Mouse (Mus musculus) liver, embryonic 15.5 days (tissue): ENCODE measurements at regions not wholly inside any gene's neighbourhood (a gene's known extent, or its start where the extent isn't known, plus 50 kb on each side); places are given as distances from the start of the nearest gene placed in this dataset. TPM values are rescaled to one million over a fixed set of nuclear protein-coding genes. Genes with fewer than 3 reads are reported as not detected.

Experiments used
- ATAC-seq: fragments of 200-750 bp; cut with Nextera tagmentation; 2 replicates; pipeline ENCODE4 v1.8.0; 2017; ENCODE audit warnings: moderate number of reproducible peaks, mild to moderate bottlenecking, moderate library complexity; ENCODE audit not compliant: insufficient read depth
- H3K27ac ChIP-seq: fragments of 300-500 bp; sonication (generic); replicated peaks from 2 replicates; pipeline ENCODE4 v1.5.1; 2015; ENCODE audit warnings: mild to moderate bottlenecking, inconsistent platforms
- H3K27me3 ChIP-seq: fragments of 300-500 bp; sonication (generic); 2 replicates; pipeline ENCODE4 v1.6.1; 2015; ENCODE audit warnings: mild to moderate bottlenecking, inconsistent platforms
- H3K36me3 ChIP-seq: fragments of 300-500 bp; sonication (generic); replicated peaks from 2 replicates; pipeline ENCODE4 v1.6.1; 2015; ENCODE audit warnings: moderate library complexity, mild to moderate bottlenecking, inconsistent platforms
- H3K4me1 ChIP-seq: fragments of 300-500 bp; sonication (generic); replicated peaks from 2 replicates; pipeline ENCODE4 v1.6.1; 2015; ENCODE audit warnings: inconsistent platforms
- H3K4me2 ChIP-seq: fragments of 300-500 bp; sonication (generic); 2 replicates; pipeline ENCODE4 v1.6.1; 2015; ENCODE audit warnings: moderate library complexity, mild to moderate bottlenecking, inconsistent platforms
- H3K4me3 ChIP-seq: fragments of 300-500 bp; sonication (generic); replicated peaks from 2 replicates; pipeline ENCODE4 v1.5.1; 2015; ENCODE audit warnings: mild to moderate bottlenecking, inconsistent platforms
- H3K9ac ChIP-seq: fragments of 300-500 bp; sonication (generic); 2 replicates; pipeline ENCODE4 v1.6.1; 2015; ENCODE audit warnings: moderate library complexity, mild to moderate bottlenecking, inconsistent platforms
- H3K9me3 ChIP-seq: fragments of 300-500 bp; sonication (generic); replicated peaks from 2 replicates; pipeline ENCODE4 v1.6.1; 2016; ENCODE audit warnings: inconsistent platforms
- microRNA-seq: library from miRNA; unstranded; fragments of <30 nt; microRNA quantifications from one replicate; pipeline ENCODE4, GENCODE M21; 2016

- ATAC-seq = no peak
- H3K4me3 ChIP-seq = no peak overlapping the region
- no peaks in the 10 kb centered on the region for H3K9me3 ChIP-seq
- H3K27ac ChIP-seq = no peak overlapping the region
- H3K4me2 ChIP-seq = no peak overlapping the region
- no peak overlapping the region for H3K9ac ChIP-seq
- no peaks in the 10 kb centered on the region for H3K27me3 ChIP-seq
- H3K36me3 ChIP-seq = no peaks in the 10 kb centered on the region
- no peaks in the 10 kb centered on the region for H3K4me1 ChIP-seq
Observed at GRCm38 (mm10) chr17:82080301-82080700, 342.1 kb upstream of the Slc8a1 start.

Small RNA genes in the stretch of these regions (microRNA-seq; reads per million reads assigned to microRNA genes)
- gene Gm23400 = not detected
- not detected for gene Gm27359
